Mouse (Mus musculus) hindlimb bud, embryonic 11.5 days (tissue): ENCODE results near the gene Prr23a3.

ENCODE experiments used
- DNase-seq: peaks from one replicate; pipeline ENCODE4 v3.0.0-alpha.2; 2012; ENCODE audit warnings: low read depth, low spot score; ENCODE audit errors: extremely low spot score

The Prr23a3 gene

DNA sequence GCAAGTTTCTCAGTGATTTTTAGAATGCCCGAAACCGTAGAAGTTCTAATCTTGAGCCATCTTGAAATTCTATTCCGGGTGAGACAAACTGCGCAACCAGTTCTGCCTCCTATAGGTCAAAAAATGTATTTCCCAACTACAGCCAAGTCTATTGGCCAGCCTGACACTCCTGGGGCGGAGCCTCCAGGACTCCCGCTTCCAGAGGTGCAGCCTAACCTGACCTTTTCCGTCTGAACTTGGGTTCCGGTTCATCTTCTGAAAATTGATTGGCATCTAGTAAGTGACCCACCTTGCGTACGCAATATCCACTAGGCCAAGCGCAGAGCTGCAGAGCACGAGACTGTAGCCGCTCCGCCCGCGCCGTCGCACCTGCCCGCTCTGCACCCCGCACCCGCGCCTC, at the start of gene Prr23a3:
Gene Prr23a3 (plus strand): TSS at position 197 of the 400 bp plus-strand sequence.
- DNase-seq: no peak

DNA sequence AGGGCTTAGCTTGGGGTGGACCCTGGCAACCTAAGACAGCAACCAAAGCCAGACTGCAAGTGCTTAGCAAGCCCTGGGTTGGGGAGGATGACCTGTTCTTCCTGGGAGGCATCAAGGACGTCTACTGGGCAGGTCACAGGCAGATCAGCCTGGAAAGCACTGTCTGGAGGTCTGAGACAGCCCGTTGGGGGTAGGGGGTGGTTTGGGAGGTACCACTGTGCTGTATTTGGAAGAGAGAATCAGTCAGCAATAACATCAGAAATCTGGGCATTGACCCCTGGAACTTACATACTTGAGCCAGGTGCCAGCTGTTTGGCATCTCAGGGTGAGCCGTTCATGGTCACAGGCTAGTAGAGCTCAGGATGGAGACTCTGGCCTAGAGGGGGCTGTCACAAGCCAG, 48.5 kb upstream of the Prr23a3 start:
- DNase-seq: no peak

DNA sequence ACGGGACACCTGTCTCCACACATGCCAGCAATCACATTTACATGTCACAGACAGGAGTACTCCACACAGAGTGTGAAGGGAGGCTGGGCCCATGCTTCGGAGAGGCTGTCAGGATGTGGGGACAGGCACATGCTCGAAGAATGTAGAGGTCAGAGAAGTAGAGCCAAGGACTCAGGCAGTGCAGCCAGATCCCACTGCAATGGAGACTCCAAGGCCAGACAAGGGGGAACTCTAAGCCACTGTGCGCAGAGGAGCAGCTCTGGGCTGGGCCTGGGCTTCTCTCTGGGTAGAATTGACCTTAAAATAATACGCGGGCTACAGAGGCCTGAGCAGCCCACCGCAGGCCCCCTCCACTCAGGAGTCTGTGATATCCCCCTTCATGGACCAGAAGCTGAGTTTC, 47.0 kb upstream of the Prr23a3 start:
- DNase-seq: no peak

DNA sequence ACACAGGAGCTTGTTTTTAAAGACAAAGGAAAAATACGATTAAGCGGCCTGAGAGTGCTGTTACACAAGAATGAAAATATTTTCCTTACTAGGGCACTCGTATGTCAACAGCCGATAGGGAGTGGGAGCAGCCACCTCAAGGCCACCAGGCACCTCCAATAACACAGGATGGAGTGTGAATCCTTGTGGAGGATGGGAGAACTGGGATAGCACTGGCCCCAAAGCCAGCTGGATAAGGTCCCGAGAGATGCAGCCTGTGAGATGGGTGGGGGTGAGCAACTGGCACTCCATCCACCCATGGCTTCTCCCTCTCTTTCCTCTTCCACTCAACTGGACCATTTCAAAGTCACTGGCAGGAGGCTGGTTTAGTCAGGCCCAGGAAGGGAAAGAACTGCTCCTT, 45.6 kb upstream of the Prr23a3 start:
- no peak for DNase-seq

DNA sequence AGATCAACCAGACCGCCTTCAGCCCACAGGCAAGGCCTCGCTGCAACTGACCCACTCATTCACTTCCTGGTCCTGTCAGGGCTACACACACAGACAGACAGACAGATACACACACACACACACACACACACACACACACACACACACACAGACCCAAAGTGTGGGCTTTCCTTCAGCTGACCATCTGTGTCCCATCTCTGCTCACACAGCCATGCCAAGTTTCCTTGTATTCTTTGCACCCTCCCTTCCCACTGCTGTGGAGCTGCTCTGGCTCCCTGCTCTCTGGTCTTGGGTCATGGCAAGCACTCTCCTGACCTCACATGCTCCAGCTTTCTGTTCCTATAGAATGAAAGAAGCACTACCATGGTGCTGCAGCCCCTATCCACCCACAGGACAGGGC, 45.1 kb upstream of the Prr23a3 start:
- DNase-seq: no peak

DNA sequence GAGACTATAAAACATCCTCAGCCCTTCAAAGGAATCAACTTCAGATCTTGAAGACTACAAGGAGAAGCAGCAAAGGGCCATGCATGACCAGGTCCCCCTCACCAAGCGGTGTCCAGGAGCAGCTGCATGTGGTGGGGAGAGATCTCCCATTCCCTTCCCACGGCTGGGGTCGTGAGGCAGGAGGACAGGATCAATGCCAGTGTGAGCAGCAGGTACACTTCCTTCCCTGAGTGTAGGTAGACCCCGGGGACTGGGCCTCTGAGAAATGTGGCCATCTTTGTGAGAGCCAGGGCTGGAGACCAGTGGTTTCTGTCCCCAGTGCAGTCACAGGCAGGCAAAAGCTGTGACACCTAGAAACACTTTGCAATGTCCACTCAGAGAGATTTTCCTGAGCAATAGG, 44.1 kb upstream of the Prr23a3 start:
- DNase-seq: no peak

DNA sequence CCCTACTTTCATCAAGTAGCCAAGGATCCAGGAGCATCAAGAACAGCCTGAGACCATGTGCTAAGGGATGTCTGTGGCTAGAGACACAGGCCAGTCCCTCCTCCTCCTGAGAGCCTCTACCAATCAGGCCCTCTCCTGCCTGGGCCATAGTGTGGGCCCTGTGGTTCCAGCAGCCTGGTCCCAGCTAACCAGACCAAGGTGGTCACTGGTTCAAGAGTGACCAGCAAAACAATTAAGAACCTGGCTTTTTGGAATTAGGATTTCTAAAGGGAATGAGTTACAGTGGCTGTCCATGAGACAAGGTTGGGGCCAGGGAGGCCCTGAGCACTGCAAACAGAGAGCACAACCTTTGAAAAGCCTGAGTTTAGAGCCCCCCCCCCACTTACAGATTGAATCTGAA, 43.5 kb upstream of the Prr23a3 start:
- DNase-seq: no peak

DNA sequence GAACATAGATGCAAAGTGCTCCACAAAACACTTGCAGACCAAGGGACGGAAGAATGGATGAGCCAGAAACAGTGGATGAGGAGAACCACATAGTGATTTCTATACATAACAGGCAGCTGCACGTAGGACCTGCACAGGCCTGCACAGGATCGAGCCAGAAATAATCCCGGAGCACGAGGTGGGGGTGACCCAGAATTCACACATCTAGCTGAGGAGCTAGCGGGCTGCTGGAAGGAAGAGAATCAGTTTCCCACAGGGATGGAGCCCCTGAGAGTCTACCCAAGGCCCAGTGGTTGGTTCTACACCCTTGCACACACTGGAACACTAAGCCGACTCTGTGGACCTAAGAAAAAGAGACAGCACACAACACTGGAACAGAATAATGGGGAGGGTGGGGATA, 40.8 kb upstream of the Prr23a3 start:
- no peak for DNase-seq

DNA sequence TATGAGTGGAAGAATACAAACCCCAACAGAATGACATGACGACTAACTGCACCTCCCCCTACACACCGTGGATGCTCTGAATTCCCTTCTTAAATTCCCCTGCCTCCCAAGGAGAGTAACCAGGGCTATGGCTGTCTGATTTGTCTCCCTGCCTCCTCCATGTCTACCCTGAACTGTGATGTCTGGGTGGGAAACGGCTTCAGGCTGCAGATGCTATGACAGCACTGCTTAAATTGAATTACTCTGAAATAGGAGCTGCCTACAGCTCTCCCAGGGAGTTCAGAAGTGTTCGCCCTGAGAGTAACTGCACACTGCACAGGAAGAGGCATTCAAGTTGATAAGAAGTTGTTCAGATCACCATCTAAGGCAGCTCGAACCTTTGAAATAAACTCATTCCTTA, 35.1 kb upstream of the Prr23a3 start:
- DNase-seq: no peak

DNA sequence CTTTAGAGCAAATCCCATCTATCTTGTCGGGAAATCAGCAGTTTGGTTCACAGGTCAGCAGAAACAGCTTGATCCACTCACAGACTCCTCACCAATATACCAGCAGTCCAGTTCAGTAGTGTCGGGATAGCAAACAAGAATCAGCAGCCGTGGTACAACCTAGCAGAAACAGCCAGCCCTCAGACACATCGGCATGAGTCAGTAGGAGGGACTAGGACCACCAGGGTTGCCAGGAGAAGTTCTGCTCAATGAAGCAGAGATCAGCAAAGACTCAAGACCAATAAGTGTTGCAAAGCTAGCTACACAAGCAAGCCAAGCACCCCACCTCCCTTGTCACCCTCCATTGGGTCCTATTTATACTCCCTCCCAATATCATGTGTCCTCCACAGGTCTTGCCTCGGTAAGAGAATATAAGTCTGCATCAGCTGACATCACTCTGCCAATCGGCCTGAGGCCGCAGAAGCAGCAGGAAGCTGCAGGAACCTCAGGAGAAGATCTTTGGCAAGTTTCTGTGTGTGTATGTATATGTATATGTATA, 27.0 kb upstream of the Prr23a3 start:
- no peak for DNase-seq

DNA sequence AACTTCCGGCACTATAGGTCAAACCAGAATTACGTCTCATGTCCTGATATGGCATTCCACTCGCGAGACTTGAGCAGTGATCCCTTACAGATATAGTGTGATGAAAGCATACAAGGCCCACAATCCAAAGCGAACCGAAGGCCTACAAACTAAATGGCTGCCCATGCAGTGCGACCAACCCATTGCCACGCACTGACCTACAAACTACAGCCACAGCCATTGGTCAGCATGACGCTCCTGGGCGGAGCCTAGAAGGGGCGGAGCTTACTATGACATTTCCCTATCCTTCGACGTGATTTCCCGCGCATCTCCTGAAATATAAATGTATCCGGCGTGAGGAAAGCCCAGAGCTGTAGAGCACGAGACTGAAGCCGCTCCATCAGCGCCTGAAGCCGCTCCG, 22.4 kb upstream of the Prr23a3 start, which contains the start of gene Prr23a1:
Gene Prr23a1 (plus strand): TSS at position 387 of the 400 bp plus-strand sequence.
- no peak for DNase-seq

DNA sequence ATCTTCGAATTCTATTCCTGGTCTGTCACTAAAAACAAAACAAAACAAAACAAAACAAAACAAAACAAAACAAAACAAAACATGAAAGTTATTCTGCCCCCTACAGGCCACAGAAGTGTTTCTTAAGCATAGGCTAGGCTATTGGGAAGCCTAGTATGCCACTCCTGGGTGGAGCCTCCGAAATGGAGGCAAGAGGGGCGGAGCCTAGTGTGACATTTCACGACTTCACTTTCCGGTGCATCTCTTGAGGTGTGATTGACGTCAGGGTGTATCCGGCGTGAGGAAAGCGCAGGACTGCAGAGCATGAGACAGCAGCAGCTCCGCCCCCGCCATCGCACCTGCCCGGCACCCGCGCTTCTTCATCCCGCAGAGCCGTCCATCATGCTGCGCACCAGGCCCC, 8.4 kb upstream of the Prr23a3 start, which contains the start of gene Prr23a2:
Gene Prr23a2 (plus strand): TSS at position 285 of the 400 bp plus-strand sequence.
- no peak for DNase-seq

DNA sequence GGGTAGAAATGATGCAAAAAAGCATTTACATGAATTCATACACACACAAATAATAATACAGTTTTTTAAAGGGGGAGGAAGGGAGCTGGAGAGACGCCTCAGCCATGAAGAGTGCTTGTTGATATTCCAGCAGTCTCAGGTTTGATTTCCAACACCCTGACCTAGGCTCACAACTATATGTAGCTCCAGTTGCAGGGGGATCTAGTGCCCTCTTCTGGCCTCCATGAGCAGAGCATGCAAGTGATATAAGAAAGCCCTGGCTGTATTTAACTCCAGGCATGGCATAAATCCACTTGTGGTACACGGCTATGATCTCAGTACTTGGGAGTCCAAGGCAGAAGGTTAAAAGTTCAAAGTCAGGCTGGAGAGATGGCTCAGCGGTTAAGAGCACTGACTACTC, 1.1 kb upstream of the Prr23a3 start:
- DNase-seq: no peak

DNA sequence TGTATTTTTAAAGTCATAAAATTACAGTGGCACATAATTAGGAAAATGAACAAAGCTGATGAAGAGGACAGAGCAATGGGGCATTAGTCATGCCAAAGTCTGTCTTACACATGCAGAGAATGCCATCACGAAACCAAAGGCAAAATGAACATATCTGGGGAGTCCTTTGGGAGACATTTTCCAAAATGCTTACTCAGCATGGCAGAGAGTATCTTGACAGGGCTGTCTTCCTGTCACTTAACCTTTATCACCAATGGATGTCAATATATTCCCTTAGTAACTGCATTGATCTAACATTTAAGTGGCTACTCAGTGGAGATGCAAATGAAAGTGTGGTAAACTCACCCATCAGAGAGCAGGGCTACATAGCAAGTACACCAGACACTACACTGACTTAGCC, 36.9 kb downstream of the Prr23a3 start:
- no peak for DNase-seq

DNA sequence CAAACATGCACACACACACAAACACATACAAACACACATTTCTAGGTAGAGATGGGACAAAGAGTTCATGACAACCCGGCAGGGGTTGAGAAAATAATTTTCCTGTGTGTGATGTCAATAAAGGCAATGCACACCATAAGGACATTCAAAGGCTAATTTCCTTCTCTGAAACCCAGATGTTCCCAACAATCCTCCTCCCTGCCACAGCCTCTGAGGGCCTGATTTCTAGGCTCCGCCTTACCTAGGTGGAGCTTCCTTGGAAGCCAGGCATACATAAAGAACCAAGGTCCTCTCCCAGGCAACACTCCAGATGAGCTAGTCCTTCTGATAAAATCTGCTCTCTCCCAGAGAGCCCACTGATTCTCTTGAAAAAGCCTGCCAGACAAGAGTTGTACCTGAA, 38.3 kb downstream of the Prr23a3 start, which contains the start of gene 7420426K07Rik:
Gene 7420426K07Rik (plus strand): TSS at position 301 of the 400 bp plus-strand sequence.
- DNase-seq: no peak
